Mouse (Mus musculus) limb, embryonic 13.5 days (tissue): ENCODE measurements around the gene Gm20388. TPM values are rescaled to one million over a fixed set of nuclear protein-coding genes. Genes with fewer than 3 reads are reported as not detected.
"Not testable (repeated sequence)": the region's sequence is repeated elsewhere in the genome, so short reads cannot be mapped to it uniquely, and the experiment has no call there.

Source experiments
- ATAC-seq: fragments of 200-750 bp; cut with Nextera tagmentation; 2 replicates; pipeline ENCODE4 v1.8.0; 2017; ENCODE audit warnings: low read depth, moderate number of reproducible peaks, moderate TSS enrichment; ENCODE audit not compliant: low FRiP score
- H3K27ac ChIP-seq: fragments of 300-500 bp; sonication (generic); 2 replicates; pipeline ENCODE4 v1.5.1; 2015; ENCODE audit warnings: inconsistent platforms, mild to moderate bottlenecking, moderate library complexity
- H3K27me3 ChIP-seq: fragments of 300-500 bp; sonication (generic); 2 replicates; pipeline ENCODE4 v1.6.1; 2015; ENCODE audit warnings: mild to moderate bottlenecking, inconsistent platforms
- H3K36me3 ChIP-seq: fragments of 300-500 bp; sonication (generic); 2 replicates; pipeline ENCODE4 v1.6.1; 2015; ENCODE audit warnings: inconsistent platforms, mild to moderate bottlenecking, moderate library complexity
- H3K4me1 ChIP-seq: fragments of 300-500 bp; sonication (generic); 2 replicates; pipeline ENCODE4 v1.6.1; 2015; ENCODE audit warnings: inconsistent platforms
- H3K4me2 ChIP-seq: fragments of 300-500 bp; sonication (generic); replicated peaks from 2 replicates; pipeline ENCODE4 v1.6.1; 2015; ENCODE audit warnings: inconsistent platforms, mild to moderate bottlenecking, moderate library complexity
- H3K4me3 ChIP-seq: fragments of 300-500 bp; sonication (generic); 2 replicates; pipeline ENCODE4 v1.5.1; 2015; ENCODE audit warnings: moderate library complexity, mild to moderate bottlenecking, inconsistent platforms
- H3K9ac ChIP-seq: fragments of 300-500 bp; sonication (generic); 2 replicates; pipeline ENCODE4 v1.6.1; 2015; ENCODE audit warnings: mild to moderate bottlenecking, inconsistent platforms
- H3K9me3 ChIP-seq: fragments of 300-500 bp; sonication (generic); 2 replicates; pipeline ENCODE4 v1.6.1; 2016; ENCODE audit warnings: inconsistent platforms
- WGBS: fragments of 180-500 bp; shearing (Covaris S2); methylation state at CpG from one replicate; pipeline ENCODE4 v1.1.7; 2015; 5-methylcytosine and 5-hydroxymethylcytosine counted together
- polyA plus RNA-seq: library from polyadenylated mRNA; unstranded; fragments of >200 nt; fragmentation: Nextera tagmentation; extraction: Ambion mirVana; gene quantifications from 2 replicates; pipeline ENCODE4 v1.2.1, GENCODE M21; 2015

Gm20388 gene
- polyA plus RNA-seq, 1 experiment from 2014 or later = 7.1 TPM

- peaks cover 22% of the 10 kb centered on the region for H3K4me1 ChIP-seq
- no peak overlapping the region for H3K27ac ChIP-seq
- H3K9ac ChIP-seq = peak overlapping the region; percentile 35
- H3K4me3 ChIP-seq = peak overlapping the region; percentile 39
- no peaks in the 10 kb centered on the region for H3K9me3 ChIP-seq
- H3K27me3 ChIP-seq = peaks cover 56% of the 10 kb centered on the region
- H3K4me2 ChIP-seq = peak overlapping the region; percentile 67
- no peak; the same call in 1 of the 2 replicates for ATAC-seq
- no peaks in the 10 kb centered on the region for H3K36me3 ChIP-seq
- 11% methylated on average over 19 of the region's 19 CpGs for WGBS
These were observed 3718.5 kb downstream of the Gm20388 start for GRCm38 (mm10) chr8:123628968-123629755.

- Histone ChIP-seq H3K4me1 (peaks cover 22% of the 10 kb centered on the region), H3K36me3 (no peaks in the 10 kb centered on the region), H3K9ac (no peak overlapping the region), H3K4me2 (peak overlapping the region; percentile 51), H3K9me3 (no peaks in the 10 kb centered on the region), H3K4me3 (no peak overlapping the region), H3K27ac (no peak overlapping the region), H3K27me3 (peaks cover 47% of the 10 kb centered on the region)
- WGBS = 39% methylated on average over 10 of the region's 10 CpGs
- no peak for ATAC-seq
These were observed 3719.4 kb downstream of the Gm20388 start for GRCm38 (mm10) chr8:123630058-123630457.

- no peaks in the 10 kb centered on the region for H3K9me3 ChIP-seq
- peak overlapping the region; percentile 19 for H3K4me3 ChIP-seq
- peak overlapping the region; percentile 51 for H3K4me2 ChIP-seq
- H3K4me1 ChIP-seq = peaks cover 22% of the 10 kb centered on the region
- ATAC-seq = peak; percentile 10; the same call in 1 of the 2 replicates
- H3K27me3 ChIP-seq = peaks cover 40% of the 10 kb centered on the region
- H3K27ac ChIP-seq = no peak overlapping the region
- no peaks in the 10 kb centered on the region for H3K36me3 ChIP-seq
- 21% methylated on average over 12 of the region's 12 CpGs for WGBS
- H3K9ac ChIP-seq = no peak overlapping the region
These were observed 3720.2 kb downstream of the Gm20388 start for GRCm38 (mm10) chr8:123630841-123631251.

GRCm38 (mm10) chr8:123631746-123632145 lies 3721.1 kb downstream of the Gm20388 start:
- not testable (repeated sequence) for H3K4me3 ChIP-seq, H3K9me3 ChIP-seq, ATAC-seq, H3K27ac ChIP-seq, H3K9ac ChIP-seq, H3K4me2 ChIP-seq, H3K36me3 ChIP-seq
- WGBS = 63% methylated on average over 3 of the region's 3 CpGs
- Histone ChIP-seq H3K4me1 (peaks cover 22% of the 10 kb centered on the region), H3K27me3 (peaks cover 32% of the 10 kb centered on the region)

GRCm38 (mm10) chr8:123632257-123632656 lies 3721.6 kb downstream of the Gm20388 start:
- Histone ChIP-seq H3K27me3 (peaks cover 27% of the 10 kb centered on the region), H3K36me3 (no peaks in the 10 kb centered on the region), H3K9ac (no peak overlapping the region), H3K27ac (no peak overlapping the region), H3K9me3 (no peaks in the 10 kb centered on the region), H3K4me2 (no peak overlapping the region), H3K4me1 (peaks cover 22% of the 10 kb centered on the region), H3K4me3 (no peak overlapping the region)
- 74% methylated on average over 4 of the region's 4 CpGs for WGBS
- ATAC-seq = no peak

GRCm38 (mm10) chr8:123633801-123634200 lies 3723.2 kb downstream of the Gm20388 start:
- H3K27ac ChIP-seq = no peak overlapping the region
- WGBS = 51% methylated on average over 7 of the region's 7 CpGs
- no peak overlapping the region for H3K4me2 ChIP-seq
- H3K4me1 ChIP-seq = peaks cover 17% of the 10 kb centered on the region
- H3K4me3 ChIP-seq = no peak overlapping the region
- H3K27me3 ChIP-seq = peaks cover 14% of the 10 kb centered on the region
- no peak overlapping the region for H3K9ac ChIP-seq
- H3K9me3 ChIP-seq = no peaks in the 10 kb centered on the region
- H3K36me3 ChIP-seq = no peaks in the 10 kb centered on the region
- ATAC-seq = no peak

- Histone ChIP-seq H3K4me2 (no peak overlapping the region), H3K4me3 (no peak overlapping the region), H3K9me3 (no peaks in the 10 kb centered on the region), H3K9ac (no peak overlapping the region), H3K36me3 (no peaks in the 10 kb centered on the region), H3K4me1 (peaks cover 9% of the 10 kb centered on the region; the same call in 1 of the 2 replicates), H3K27me3 (peaks cover 7% of the 10 kb centered on the region), H3K27ac (no peak overlapping the region)
- no peak for ATAC-seq
- 56% methylated on average over 3 of the region's 3 CpGs for WGBS
These were observed 3723.9 kb downstream of the Gm20388 start for GRCm38 (mm10) chr8:123634395-123635131.

- Histone ChIP-seq H3K36me3 (no peaks in the 10 kb centered on the region), H3K9me3 (no peaks in the 10 kb centered on the region), H3K4me1 (0 out of 2 replicates have a peak, but pooled peaks cover 4% of the 10 kb centered on the region), H3K27ac (no peak overlapping the region), H3K4me2 (no peak overlapping the region), H3K4me3 (no peak overlapping the region), H3K9ac (no peak overlapping the region), H3K27me3 (no peaks in the 10 kb centered on the region; the same call in 1 of the 2 replicates)
- 74% methylated on average over 11 of the region's 11 CpGs for WGBS
- no peak for ATAC-seq
These were observed 3725.0 kb downstream of the Gm20388 start for GRCm38 (mm10) chr8:123635671-123636070.

- Histone ChIP-seq H3K4me1 (peaks cover 15% of the 10 kb centered on the region), H3K9ac (0 out of 2 replicates have a peak overlapping the region, but pooled peaks have one; percentile 4), H3K4me2 (peak overlapping the region; percentile 55), H3K36me3 (no peaks in the 10 kb centered on the region), H3K27ac (no peak overlapping the region), H3K9me3 (no peaks in the 10 kb centered on the region), H3K27me3 (0 out of 2 replicates have a peak, but pooled peaks cover 8% of the 10 kb centered on the region), H3K4me3 (peak overlapping the region; percentile 29)
- WGBS = 15% methylated on average over 25 of the region's 25 CpGs
- ATAC-seq = no peak
These were observed 3732.8 kb downstream of the Gm20388 start for GRCm38 (mm10) chr8:123643330-123644051.

GRCm38 (mm10) chr8:123645229-123645628 lies 3734.6 kb downstream of the Gm20388 start:
- no peak overlapping the region for H3K9ac ChIP-seq
- H3K36me3 ChIP-seq = no peaks in the 10 kb centered on the region
- 0 out of 2 replicates have a peak, but pooled peaks cover 8% of the 10 kb centered on the region for H3K27me3 ChIP-seq
- no peak overlapping the region for H3K4me3 ChIP-seq
- ATAC-seq = no peak
- no peaks in the 10 kb centered on the region for H3K9me3 ChIP-seq
- H3K4me1 ChIP-seq = peaks cover 21% of the 10 kb centered on the region
- H3K27ac ChIP-seq = no peak overlapping the region
- H3K4me2 ChIP-seq = no peak overlapping the region
- 50% methylated on average over 9 of the region's 9 CpGs for WGBS

GRCm38 (mm10) chr8:123648245-123649170 lies 3737.9 kb downstream of the Gm20388 start:
- no peak overlapping the region for H3K9ac ChIP-seq
- H3K4me3 ChIP-seq = no peak overlapping the region
- H3K27me3 ChIP-seq = 0 out of 2 replicates have a peak, but pooled peaks cover under 1% of the 10 kb centered on the region
- WGBS = 59% methylated on average over 17 of the region's 17 CpGs
- H3K9me3 ChIP-seq = no peaks in the 10 kb centered on the region
- no peaks in the 10 kb centered on the region for H3K36me3 ChIP-seq
- ATAC-seq = no peak
- H3K27ac ChIP-seq = peak overlapping the region; percentile 28; the same call in 1 of the 2 replicates
- H3K4me2 ChIP-seq = no peak overlapping the region
- H3K4me1 ChIP-seq = peaks cover 22% of the 10 kb centered on the region
